Mouse (Mus musculus) stomach, embryonic 14.5 days (tissue): ENCODE measurements around the gene Aff1. TPM values are rescaled to one million over a fixed set of nuclear protein-coding genes. Genes with fewer than 3 reads are reported as not detected.

Experiments
- ATAC-seq: fragments of 200-750 bp; cut with Nextera tagmentation; 2 replicates; pipeline ENCODE4 v1.8.0; 2017; ENCODE audit warnings: low read depth, moderate TSS enrichment; ENCODE audit not compliant: insufficient number of reproducible peaks, insufficient read depth, low FRiP score
- H3K27ac ChIP-seq: fragments of 300-500 bp; sonication (generic); 2 replicates; pipeline ENCODE4 v1.5.1; 2014; ENCODE audit warnings: mild to moderate bottlenecking, low read length, moderate library complexity, mixed read lengths
- H3K27me3 ChIP-seq: fragments of 300-500 bp; sonication (generic); 2 replicates; pipeline ENCODE4 v1.6.1; 2014; ENCODE audit warnings: low read length, control low read depth, mixed read lengths; ENCODE audit not compliant: control insufficient read depth, insufficient read depth
- H3K36me3 ChIP-seq: fragments of 300-500 bp; sonication (generic); 2 replicates; pipeline ENCODE4 v1.6.1; 2014; ENCODE audit warnings: mild to moderate bottlenecking, control low read depth, low read length, moderate library complexity, mixed read lengths; ENCODE audit not compliant: control insufficient read depth, insufficient read depth
- H3K4me1 ChIP-seq: fragments of 300-500 bp; sonication (generic); 2 replicates; pipeline ENCODE4 v1.6.1; 2014; ENCODE audit warnings: low read length, control low read depth, mixed read lengths; ENCODE audit not compliant: control insufficient read depth, insufficient read depth
- H3K4me2 ChIP-seq: fragments of 300-500 bp; sonication (generic); replicated peaks from 2 replicates; pipeline ENCODE4 v1.6.1; 2014; ENCODE audit warnings: low read depth, low read length, control low read depth
- H3K4me3 ChIP-seq: fragments of 300-500 bp; sonication (generic); 2 replicates; pipeline ENCODE4 v1.5.1; 2014; ENCODE audit warnings: low read depth, low read length, control low read depth
- H3K9ac ChIP-seq: fragments of 300-500 bp; sonication (generic); replicated peaks from 2 replicates; pipeline ENCODE4 v1.6.1; 2014; ENCODE audit warnings: low read depth, mild to moderate bottlenecking, control low read depth, low read length, moderate library complexity, mixed read lengths
- H3K9me3 ChIP-seq: fragments of 300-500 bp; sonication (generic); 2 replicates; pipeline ENCODE4 v1.6.1; 2016; ENCODE audit warnings: low read depth, low read length, control low read depth; ENCODE audit not compliant: control insufficient read depth
- WGBS: fragments of 180-500 bp; shearing (Covaris S2); extraction: QIAGEN DNeasy Blood & Tissue Kit; methylation state at CpG from one replicate; pipeline ENCODE4 v1.1.7; 2014; 5-methylcytosine and 5-hydroxymethylcytosine counted together
- polyA plus RNA-seq: library from polyadenylated mRNA; unstranded; fragments of >200 nt; fragmentation: Nextera tagmentation; extraction: Ambion mirVana; gene quantifications from 2 replicates; pipeline ENCODE4 v1.2.1, GENCODE M21; 2014

Gene Aff1
- polyA plus RNA-seq, 1 experiment from 2014 or later: 5.9 TPM

- Histone ChIP-seq H3K27ac (no peak overlapping the region), H3K27me3 (no peaks in the 10 kb centered on the region), H3K4me1 (no peaks in the 10 kb centered on the region), H3K4me3 (no peak overlapping the region), H3K36me3 (no peaks in the 10 kb centered on the region), H3K9me3 (no peaks in the 10 kb centered on the region), H3K9ac (no peak overlapping the region), H3K4me2 (no peak overlapping the region)
- no peak for ATAC-seq
- 64% methylated on average over 17 of the region's 17 CpGs for WGBS
These were observed 114.8 kb downstream of the Aff1 start for GRCm38 (mm10) chr5:103806851-103807578.

GRCm38 (mm10) chr5:103807637-103808312 is 115.6 kb downstream of the Aff1 start:
- Histone ChIP-seq H3K9ac (no peak overlapping the region), H3K4me1 (no peaks in the 10 kb centered on the region), H3K9me3 (no peaks in the 10 kb centered on the region), H3K4me3 (no peak overlapping the region), H3K36me3 (no peaks in the 10 kb centered on the region), H3K4me2 (no peak overlapping the region), H3K27me3 (no peaks in the 10 kb centered on the region), H3K27ac (no peak overlapping the region)
- 51% methylated on average over 7 of the region's 7 CpGs for WGBS
- ATAC-seq: no peak

GRCm38 (mm10) chr5:103809674-103810330 is 117.6 kb downstream of the Aff1 start:
- Histone ChIP-seq H3K36me3 (no peaks in the 10 kb centered on the region), H3K4me2 (no peak overlapping the region), H3K27ac (no peak overlapping the region), H3K9me3 (no peaks in the 10 kb centered on the region), H3K4me1 (0 out of 2 replicates have a peak, but pooled peaks cover under 1% of the 10 kb centered on the region), H3K4me3 (no peak overlapping the region), H3K27me3 (no peaks in the 10 kb centered on the region), H3K9ac (no peak overlapping the region)
- WGBS: 92% methylated on average over 7 of the region's 7 CpGs
- no peak for ATAC-seq

GRCm38 (mm10) chr5:103813291-103813690 is 121.1 kb downstream of the Aff1 start:
- Histone ChIP-seq H3K4me2 (no peak overlapping the region), H3K4me3 (no peak overlapping the region), H3K27ac (no peak overlapping the region), H3K4me1 (0 out of 2 replicates have a peak, but pooled peaks cover 4% of the 10 kb centered on the region), H3K27me3 (no peaks in the 10 kb centered on the region), H3K36me3 (no peaks in the 10 kb centered on the region), H3K9ac (no peak overlapping the region), H3K9me3 (no peaks in the 10 kb centered on the region)
- no peak for ATAC-seq
- 71% methylated on average over 5 of the region's 5 CpGs for WGBS

- no peaks in the 10 kb centered on the region for H3K27me3 ChIP-seq
- 0 out of 2 replicates have a peak, but pooled peaks cover 4% of the 10 kb centered on the region for H3K4me1 ChIP-seq
- H3K9me3 ChIP-seq: no peaks in the 10 kb centered on the region
- no peak for ATAC-seq
- H3K36me3 ChIP-seq: no peaks in the 10 kb centered on the region
- no peak overlapping the region for H3K4me2 ChIP-seq
- no peak overlapping the region for H3K4me3 ChIP-seq
- H3K27ac ChIP-seq: no peak overlapping the region
- H3K9ac ChIP-seq: no peak overlapping the region
- 79% methylated on average over 12 of the region's 12 CpGs for WGBS
These were observed 121.9 kb downstream of the Aff1 start for GRCm38 (mm10) chr5:103813997-103814542.

- ATAC-seq: no peak
- no peaks in the 10 kb centered on the region for H3K36me3 ChIP-seq
These were observed 122.5 kb downstream of the Aff1 start for GRCm38 (mm10) chr5:103814551-103815248.

GRCm38 (mm10) chr5:103815249-103815617 is 123.1 kb downstream of the Aff1 start:
- Histone ChIP-seq H3K9ac (no peak overlapping the region), H3K36me3 (no peaks in the 10 kb centered on the region), H3K4me3 (no peak overlapping the region), H3K9me3 (no peaks in the 10 kb centered on the region), H3K27me3 (no peaks in the 10 kb centered on the region), H3K27ac (no peak overlapping the region), H3K4me1 (0 out of 2 replicates have a peak, but pooled peaks cover 4% of the 10 kb centered on the region), H3K4me2 (no peak overlapping the region)
- 36% methylated on average over 4 of the region's 4 CpGs for WGBS
- no peak for ATAC-seq

More at GRCm38 (mm10) chr5:103814551-103815248, 122.5 kb downstream of the Aff1 start:
- Histone ChIP-seq H3K27me3 (no peaks in the 10 kb centered on the region), H3K9ac (no peak overlapping the region), H3K27ac (no peak overlapping the region), H3K4me2 (no peak overlapping the region), H3K4me1 (0 out of 2 replicates have a peak, but pooled peaks cover 4% of the 10 kb centered on the region), H3K4me3 (no peak overlapping the region), H3K9me3 (no peaks in the 10 kb centered on the region)
- 46% methylated on average over 16 of the region's 16 CpGs for WGBS

GRCm38 (mm10) chr5:103816718-103817117 is 124.5 kb downstream of the Aff1 start:
- H3K4me2 ChIP-seq: no peak overlapping the region
- no peaks in the 10 kb centered on the region for H3K9me3 ChIP-seq
- no peak overlapping the region for H3K27ac ChIP-seq
- no peak overlapping the region for H3K9ac ChIP-seq
- 0 out of 2 replicates have a peak, but pooled peaks cover 4% of the 10 kb centered on the region for H3K4me1 ChIP-seq
- no peaks in the 10 kb centered on the region for H3K36me3 ChIP-seq
- no peak overlapping the region for H3K4me3 ChIP-seq
- WGBS: 92% methylated on average over 3 of the region's 3 CpGs
- no peak for ATAC-seq
- no peaks in the 10 kb centered on the region for H3K27me3 ChIP-seq
